Mouse (Mus musculus) heart, embryonic 12.5 days (tissue): Measurements from ENCODE around the gene Rps6kb1. TPM values are rescaled to one million over a fixed set of nuclear protein-coding genes. Genes with fewer than 3 reads are reported as not detected.

Source experiments
- ATAC-seq: fragments of 200-750 bp; cut with Nextera tagmentation; 2 replicates; pipeline ENCODE4 v1.8.0; 2017; ENCODE audit warnings: moderate TSS enrichment, moderate library complexity; ENCODE audit not compliant: insufficient number of reproducible peaks, low FRiP score
- H3K27ac ChIP-seq: fragments of 300-500 bp; sonication (generic); 2 replicates; pipeline ENCODE4 v1.5.1; 2016; ENCODE audit warnings: mild to moderate bottlenecking, moderate library complexity; ENCODE audit not compliant: poor library complexity, severe bottlenecking
- H3K27me3 ChIP-seq: fragments of 300-500 bp; sonication (generic); replicated peaks from 2 replicates; pipeline ENCODE4 v1.6.1; 2016; ENCODE audit warnings: mild to moderate bottlenecking, moderate library complexity
- H3K36me3 ChIP-seq: fragments of 300-500 bp; sonication (generic); 2 replicates; pipeline ENCODE4 v1.6.1; 2016; ENCODE audit warnings: mild to moderate bottlenecking, moderate library complexity
- H3K4me1 ChIP-seq: fragments of 300-500 bp; sonication (generic); replicated peaks from 2 replicates; pipeline ENCODE4 v1.6.1; 2016; ENCODE audit warnings: mild to moderate bottlenecking
- H3K4me2 ChIP-seq: fragments of 300-500 bp; sonication (generic); 2 replicates; pipeline ENCODE4 v1.6.1; 2016; ENCODE audit warnings: mild to moderate bottlenecking, moderate library complexity
- H3K4me3 ChIP-seq: fragments of 300-500 bp; sonication (generic); 2 replicates; pipeline ENCODE4 v1.5.1; 2016; ENCODE audit warnings: mild to moderate bottlenecking
- H3K9ac ChIP-seq: fragments of 300-500 bp; sonication (generic); 2 replicates; pipeline ENCODE4 v1.6.1; 2016; ENCODE audit warnings: mild to moderate bottlenecking, moderate library complexity
- H3K9me3 ChIP-seq: fragments of 300-500 bp; sonication (generic); replicated peaks from 2 replicates; pipeline ENCODE4 v1.6.1; 2016; ENCODE audit warnings: mild to moderate bottlenecking, moderate library complexity
- WGBS: fragments of 180-500 bp; shearing (Covaris S2); methylation state at CpG from one replicate; pipeline ENCODE4 v1.1.7; 2016; 5-methylcytosine and 5-hydroxymethylcytosine counted together
- polyA plus RNA-seq: library from polyadenylated mRNA; unstranded; fragments of >200 nt; fragmentation: Nextera tagmentation; extraction: Ambion mirVana; gene quantifications from 2 replicates; pipeline ENCODE4 v1.2.1, GENCODE M21; 2016

The Rps6kb1 gene
- 56.8 and 57.1 TPM in 2 replicates for polyA plus RNA-seq

- peaks cover 6% of the 10 kb centered on the region for H3K36me3 ChIP-seq
- H3K9ac ChIP-seq: peak within 1 kb of the TSS; percentile 99
- H3K4me2 ChIP-seq: peak within 1 kb of the TSS; percentile 87
- no peaks in the 10 kb centered on the region for H3K9me3 ChIP-seq
- H3K4me3 ChIP-seq: peak within 1 kb of the TSS; percentile 98
- H3K27me3 ChIP-seq: no peaks in the 10 kb centered on the region
- peak within 1 kb of the TSS; percentile 92 for H3K27ac ChIP-seq
- ATAC-seq: peak; percentile 98
- peaks cover 22% of the 10 kb centered on the region for H3K4me1 ChIP-seq
- under 1% methylated on average over 43 of the region's 43 CpGs for WGBS
Measured at GRCm38 (mm10) chr11:86544639-86545299, at the start of gene Rps6kb1, which contains the start of gene Tubd1. TSS of gene Rps6kb1 (minus strand) at chr11:86544805. TSS of gene Tubd1 (plus strand) at chr11:86544991.

DNA sequence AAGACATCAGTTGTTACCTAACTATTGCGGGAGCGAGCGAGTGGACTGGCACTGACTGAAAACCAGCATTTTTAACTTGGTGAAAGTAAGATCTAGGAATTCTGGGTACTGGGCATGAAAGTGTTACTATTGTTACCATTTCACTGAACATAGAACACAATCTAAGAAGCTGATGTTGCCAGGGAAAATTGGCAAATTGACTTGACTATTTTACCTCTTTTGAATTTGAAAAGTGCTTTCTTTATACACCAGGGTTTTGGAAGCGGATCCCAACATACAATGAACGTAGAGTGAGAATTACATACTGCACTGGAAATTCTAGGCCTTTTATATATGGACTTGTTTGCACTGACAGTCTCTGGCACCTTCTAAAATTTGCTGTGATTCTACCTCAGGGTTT is 48.8 kb upstream of the Rps6kb1 start:
- no peak overlapping the region for H3K4me3 ChIP-seq
- ATAC-seq: no peak
- H3K27me3 ChIP-seq: no peaks in the 10 kb centered on the region
- no peak overlapping the region for H3K4me2 ChIP-seq
- H3K9me3 ChIP-seq: no peaks in the 10 kb centered on the region
- WGBS: 79% methylated on average over 5 of the region's 5 CpGs
- peaks cover 23% of the 10 kb centered on the region for H3K4me1 ChIP-seq
- no peaks in the 10 kb centered on the region for H3K36me3 ChIP-seq
- H3K9ac ChIP-seq: no peak overlapping the region
- H3K27ac ChIP-seq: peak overlapping the region; percentile 47; the same call in 1 of the 2 replicates

DNA sequence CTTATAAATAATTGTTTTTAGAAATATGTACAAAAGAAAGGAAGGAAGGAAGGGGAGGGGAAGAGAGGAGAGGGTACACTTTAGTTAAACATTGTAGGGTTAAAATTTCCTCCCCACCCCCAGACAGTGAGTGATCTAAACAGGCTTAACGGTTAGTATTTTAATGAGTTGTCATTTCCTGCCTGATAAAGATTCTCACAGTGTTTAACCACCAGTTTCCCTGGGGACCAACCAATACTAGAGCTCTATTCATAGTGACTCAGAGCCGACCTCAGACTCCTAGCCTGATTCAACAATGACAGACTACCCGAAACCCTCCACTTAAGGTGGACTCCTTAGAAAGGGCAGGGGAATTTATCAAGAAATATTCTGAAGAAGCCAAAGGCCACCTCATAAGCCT is 48.4 kb upstream of the Rps6kb1 start:
- ATAC-seq: 0 out of 2 replicates have a peak, but pooled peaks have one; percentile 48
- no peaks in the 10 kb centered on the region for H3K36me3 ChIP-seq
- WGBS: 19% methylated on average over 3 of the region's 3 CpGs
- peak overlapping the region; percentile 47; the same call in 1 of the 2 replicates for H3K27ac ChIP-seq
- H3K9ac ChIP-seq: no peak overlapping the region
- peaks cover 25% of the 10 kb centered on the region for H3K4me1 ChIP-seq
- H3K27me3 ChIP-seq: no peaks in the 10 kb centered on the region
- H3K4me3 ChIP-seq: no peak overlapping the region
- H3K4me2 ChIP-seq: no peak overlapping the region
- no peaks in the 10 kb centered on the region for H3K9me3 ChIP-seq

- Histone ChIP-seq H3K27me3 (no peaks in the 10 kb centered on the region), H3K27ac (peak overlapping the region; percentile 64), H3K4me2 (no peak overlapping the region), H3K4me1 (peaks cover 32% of the 10 kb centered on the region), H3K9me3 (no peaks in the 10 kb centered on the region), H3K36me3 (no peaks in the 10 kb centered on the region), H3K4me3 (no peak overlapping the region), H3K9ac (no peak overlapping the region)
- WGBS: 82% methylated on average over 2 of the region's 2 CpGs
- ATAC-seq: no peak
Measured at GRCm38 (mm10) chr11:86591931-86592616, 47.5 kb upstream of the Rps6kb1 start.

- Histone ChIP-seq H3K4me1 (peaks cover 32% of the 10 kb centered on the region), H3K36me3 (no peaks in the 10 kb centered on the region), H3K4me3 (no peak overlapping the region), H3K9me3 (no peaks in the 10 kb centered on the region), H3K27ac (no peak overlapping the region), H3K9ac (no peak overlapping the region), H3K27me3 (no peaks in the 10 kb centered on the region), H3K4me2 (no peak overlapping the region)
- no peak for ATAC-seq
- 72% methylated on average over 4 of the region's 4 CpGs for WGBS
Measured at GRCm38 (mm10) chr11:86591301-86591845, 46.8 kb upstream of the Rps6kb1 start.

GRCm38 (mm10) chr11:86590579-86590978 is 46.0 kb upstream of the Rps6kb1 start:
- Histone ChIP-seq H3K4me1 (peaks cover 32% of the 10 kb centered on the region), H3K27ac (no peak overlapping the region), H3K36me3 (no peaks in the 10 kb centered on the region), H3K27me3 (no peaks in the 10 kb centered on the region), H3K9me3 (no peaks in the 10 kb centered on the region), H3K4me3 (no peak overlapping the region), H3K4me2 (no peak overlapping the region), H3K9ac (no peak overlapping the region)
- no peak for ATAC-seq
- WGBS: 88% methylated on average over 10 of the region's 10 CpGs

- no peaks in the 10 kb centered on the region for H3K9me3 ChIP-seq
- H3K27ac ChIP-seq: no peak overlapping the region
Measured at GRCm38 (mm10) chr11:86590066-86590465, 45.5 kb upstream of the Rps6kb1 start.

DNA sequence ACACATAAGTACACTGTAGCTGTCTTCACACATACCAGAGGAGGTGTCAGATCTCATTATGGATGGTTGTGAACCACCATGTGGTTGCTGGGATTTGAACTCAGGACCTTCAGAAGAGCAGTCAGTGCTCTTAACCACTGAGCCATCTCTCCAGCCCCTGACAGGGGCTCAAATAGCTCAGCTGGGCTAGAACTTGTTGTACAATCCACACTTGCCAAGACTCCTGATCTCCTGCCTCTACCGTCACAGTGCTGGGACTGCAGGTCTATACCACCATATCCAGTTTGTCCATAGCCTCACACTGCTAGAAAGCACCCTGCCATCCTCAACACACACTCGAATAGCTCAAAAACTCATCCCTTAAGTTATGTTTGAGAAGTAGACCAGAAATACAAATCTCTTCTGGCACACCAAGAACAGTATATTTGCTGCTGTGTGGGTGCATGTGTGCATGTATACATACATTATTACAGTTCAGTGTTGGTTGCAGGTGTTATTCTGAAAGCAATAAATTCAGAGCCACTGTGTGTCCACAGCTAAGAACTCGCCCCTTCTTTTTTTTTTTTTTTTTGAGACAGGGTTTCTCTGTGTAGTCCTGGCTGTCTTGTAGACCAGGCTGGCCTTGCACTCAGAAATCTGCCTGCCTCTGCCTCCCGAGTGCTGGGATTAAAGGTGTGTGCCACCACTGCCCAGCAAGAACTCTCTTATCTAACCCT is 44.1 kb upstream of the Rps6kb1 start:
- Histone ChIP-seq H3K27ac (no peak overlapping the region), H3K4me3 (no peak overlapping the region), H3K27me3 (no peaks in the 10 kb centered on the region), H3K9me3 (no peaks in the 10 kb centered on the region), H3K4me1 (peaks cover 36% of the 10 kb centered on the region), H3K36me3 (no peaks in the 10 kb centered on the region), H3K9ac (no peak overlapping the region), H3K4me2 (no peak overlapping the region)
- no peak for ATAC-seq
- WGBS: 86% methylated on average over 4 of the region's 4 CpGs

More at GRCm38 (mm10) chr11:86590066-86590465, 45.5 kb upstream of the Rps6kb1 start:
- no peak for ATAC-seq
- no peaks in the 10 kb centered on the region for H3K36me3 ChIP-seq
- H3K4me2 ChIP-seq: no peak overlapping the region
- peaks cover 37% of the 10 kb centered on the region for H3K4me1 ChIP-seq
- H3K27me3 ChIP-seq: no peaks in the 10 kb centered on the region
- WGBS: 87% methylated on average over 4 of the region's 4 CpGs
- H3K9ac ChIP-seq: no peak overlapping the region
- no peak overlapping the region for H3K4me3 ChIP-seq

GRCm38 (mm10) chr11:86587830-86588229 is 43.2 kb upstream of the Rps6kb1 start:
- ATAC-seq: no peak

GRCm38 (mm10) chr11:86586868-86587792 is 42.5 kb upstream of the Rps6kb1 start:
- Histone ChIP-seq H3K4me1 (peaks cover 27% of the 10 kb centered on the region), H3K27me3 (no peaks in the 10 kb centered on the region), H3K9me3 (no peaks in the 10 kb centered on the region), H3K4me2 (peak overlapping the region; percentile 73), H3K36me3 (no peaks in the 10 kb centered on the region), H3K27ac (peak overlapping the region; percentile 98), H3K4me3 (peak overlapping the region; percentile 67), H3K9ac (peak overlapping the region; percentile 91)
- whole genome bisulfite sequencing: 2% methylated on average over 15 of the region's 15 CpGs
- ATAC-seq: peak; percentile 87

More at GRCm38 (mm10) chr11:86587830-86588229, 43.2 kb upstream of the Rps6kb1 start:
- Histone ChIP-seq H3K4me2 (peak overlapping the region; percentile 73), H3K9me3 (no peaks in the 10 kb centered on the region), H3K9ac (peak overlapping the region; percentile 40; the same call in 1 of the 2 replicates), H3K4me3 (no peak overlapping the region), H3K36me3 (no peaks in the 10 kb centered on the region), H3K4me1 (peaks cover 31% of the 10 kb centered on the region), H3K27me3 (no peaks in the 10 kb centered on the region), H3K27ac (peak overlapping the region; percentile 98)
- WGBS: 29% methylated on average over 7 of the region's 7 CpGs
